Mouse (Mus musculus): ENCODE data around the gene Pop7.

Pop7 gene

DNA sequence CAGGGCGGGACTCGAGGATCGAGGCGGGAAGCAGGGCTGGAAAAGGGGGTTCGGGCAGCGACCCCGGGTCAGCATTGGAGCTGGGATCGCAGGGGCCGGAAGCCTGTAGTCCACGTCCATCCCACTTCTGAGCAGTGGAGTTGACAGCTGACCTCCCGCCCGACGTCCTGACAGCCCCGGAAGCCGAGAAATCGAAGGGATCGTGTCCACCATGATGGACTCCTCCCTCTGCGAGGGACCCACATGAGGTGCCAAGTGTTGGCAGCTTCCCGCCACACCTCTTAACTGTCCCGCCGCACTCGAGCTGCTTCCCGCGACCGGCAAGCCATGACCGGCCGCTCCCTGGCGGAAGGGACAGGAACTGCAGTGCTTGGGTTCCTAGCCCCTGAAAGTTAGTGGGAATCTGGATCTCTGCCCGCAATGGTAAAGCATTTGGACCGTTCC, 371 bp upstream of the Pop7 start:
- peak; percentile 44 for DNase-seq (ENCODE audit: extremely low spot score, low read depth, low spot score)

GRCm38 (mm10) chr5:137500186-137500585, 2.1 kb downstream of the Pop7 start:
- DNase-seq (ENCODE audit: extremely low spot score, low read depth, low spot score) = no peak

DNA sequence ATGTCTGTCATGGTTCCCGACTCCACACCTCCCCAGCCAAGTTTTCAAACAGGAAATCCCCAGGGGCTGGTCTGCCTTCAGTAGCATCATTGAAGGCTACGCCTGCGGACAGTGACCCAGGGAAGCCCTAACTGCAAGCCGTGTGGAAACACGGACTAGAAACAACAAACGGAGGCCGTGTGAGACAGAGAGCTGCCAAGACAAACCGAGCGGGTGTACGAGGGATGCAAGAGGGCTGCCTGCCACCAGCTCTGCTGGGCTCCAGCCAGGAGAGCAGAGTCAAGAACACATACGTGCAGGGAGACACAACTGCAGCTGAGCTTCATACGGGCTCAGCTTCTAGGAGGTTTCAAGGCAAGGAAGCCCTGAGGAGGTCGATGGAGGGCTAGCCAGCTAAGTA, 8.5 kb downstream of the Pop7 start:
- DNase-seq (ENCODE audit: extremely low spot score, low read depth, low spot score) = no peak

GRCm38 (mm10) chr5:137491559-137491958, 10.8 kb downstream of the Pop7 start:
- no peak for DNase-seq (ENCODE audit: extremely low spot score, low read depth, low spot score)

DNA sequence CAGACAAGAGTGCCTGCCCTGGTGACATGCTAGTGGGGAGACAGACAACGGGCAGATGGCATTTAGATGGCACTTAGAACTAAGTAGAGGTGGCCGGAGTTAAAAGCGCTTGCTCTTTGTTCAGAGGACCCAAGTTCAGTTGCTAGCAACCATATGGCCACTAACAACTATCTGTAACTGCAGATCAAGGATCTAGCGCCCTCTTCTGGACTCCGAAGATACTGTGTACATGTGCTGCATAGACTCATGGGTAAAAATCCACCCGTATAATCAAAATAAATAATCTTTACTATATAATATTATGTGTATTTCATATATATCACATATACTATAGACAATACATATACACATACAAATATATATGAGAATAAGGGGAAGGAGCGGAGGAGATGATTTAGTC, 14.7 kb downstream of the Pop7 start:
- DNase-seq (ENCODE audit: extremely low spot score, low read depth, low spot score) = no peak

DNA sequence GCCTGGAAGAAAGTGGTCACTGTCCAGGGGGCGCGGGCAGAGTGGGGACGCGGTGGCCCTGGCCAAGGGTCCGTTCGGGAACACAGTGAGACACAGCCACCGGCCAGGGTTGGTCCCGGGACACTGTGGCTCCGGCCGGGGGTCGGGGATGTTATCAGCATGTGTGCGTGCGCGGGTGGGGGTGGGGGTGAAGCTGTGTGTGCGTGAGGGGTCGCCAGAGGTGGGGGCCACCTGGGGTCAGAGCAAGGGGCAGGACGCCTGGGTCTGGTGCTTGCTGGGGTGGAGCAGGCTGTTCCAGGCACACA, 16.5 kb downstream of the Pop7 start:
- no peak for DNase-seq (ENCODE audit: extremely low spot score, low read depth, low spot score)

DNA sequence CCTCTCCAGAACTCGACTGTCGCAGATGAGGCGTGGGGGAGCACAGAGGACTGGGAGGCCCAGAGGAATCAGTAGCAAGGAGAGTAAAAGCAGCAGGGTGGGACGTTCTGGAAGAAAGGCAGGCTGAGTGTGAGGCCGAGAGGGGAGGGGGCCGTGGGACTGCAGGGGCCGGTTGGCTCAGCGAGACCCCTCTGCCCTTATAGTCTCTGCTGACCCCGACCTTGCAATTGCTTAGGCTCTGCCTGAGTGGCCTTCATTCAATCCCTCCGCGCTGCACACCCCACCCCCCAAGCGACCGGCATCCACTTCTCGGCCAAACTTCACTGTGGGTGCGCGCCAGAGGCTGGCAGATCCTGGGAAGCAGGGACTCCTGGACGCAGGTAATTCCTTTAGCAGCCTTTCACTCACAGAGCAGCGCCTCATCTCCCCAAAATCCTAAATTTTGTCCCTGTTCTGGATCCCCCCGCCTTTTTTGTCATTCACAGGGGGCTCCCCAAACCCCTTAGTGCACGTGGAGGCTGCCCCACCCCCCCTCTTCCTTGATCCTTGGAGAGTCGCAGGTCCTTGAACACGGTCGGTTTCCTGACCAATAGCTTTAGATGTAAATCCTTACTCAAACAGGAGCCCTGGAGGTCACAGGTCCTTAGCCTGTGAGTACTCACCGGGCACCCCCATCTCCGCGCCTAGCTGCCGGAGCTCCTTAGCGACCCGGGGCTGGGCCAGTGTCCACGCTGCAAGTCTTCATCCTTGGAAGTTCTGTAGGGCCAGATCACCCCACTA, 17.1 kb downstream of the Pop7 start:
- no peak for DNase-seq (ENCODE audit: extremely low spot score, low read depth, low spot score)

GRCm38 (mm10) chr5:137481897-137482296, 20.4 kb downstream of the Pop7 start:
- no peak for DNase-seq (ENCODE audit: extremely low spot score, low read depth, low spot score)

DNA sequence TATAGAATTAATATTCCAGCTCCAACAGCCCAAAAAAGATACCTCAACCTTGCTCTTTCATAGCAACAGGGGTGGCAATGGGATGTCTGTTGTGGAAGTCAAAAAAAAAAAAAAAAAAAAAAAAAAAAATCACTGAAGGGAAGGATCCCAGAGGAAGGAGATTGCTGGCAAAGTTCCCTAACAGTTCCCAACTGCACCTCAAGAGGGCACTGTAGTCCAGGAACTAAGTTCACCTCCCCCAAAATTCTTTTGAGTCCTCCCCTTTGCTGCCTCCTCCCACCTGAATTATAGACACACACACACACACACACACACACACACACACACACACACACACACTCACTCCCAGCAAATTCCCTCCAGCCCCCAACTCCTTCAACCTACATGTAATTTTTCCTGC, 21.2 kb downstream of the Pop7 start:
- DNase-seq (ENCODE audit: extremely low spot score, low read depth, low spot score) = peak; percentile 84

DNA sequence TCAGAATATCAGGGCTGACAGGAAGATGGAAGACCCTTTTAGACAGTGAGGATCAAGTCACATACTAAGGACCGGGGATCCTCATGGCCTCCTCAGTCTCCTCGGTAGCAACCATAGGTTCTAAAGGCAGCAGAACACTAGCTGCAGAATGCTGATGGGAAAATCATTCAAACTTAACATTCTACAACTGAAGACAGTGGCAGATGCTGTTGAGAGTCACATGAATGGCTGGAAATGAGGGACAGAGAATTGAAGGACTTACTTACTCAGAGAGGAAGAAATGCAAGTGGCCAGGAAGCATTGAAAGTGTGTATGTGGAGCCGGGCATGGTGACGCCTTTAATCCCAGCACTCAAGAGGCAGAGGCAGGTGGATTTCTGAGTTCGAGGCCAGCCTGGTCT, 25.4 kb downstream of the Pop7 start, which contains the start of gene Zan:
Gene Zan (minus strand): TSS at position 101 of the 400 bp plus-strand sequence.
- DNase-seq (ENCODE audit: extremely low spot score, low read depth, low spot score) = no peak

GRCm38 (mm10) chr5:137474351-137474750, 28.0 kb downstream of the Pop7 start:
- no peak for DNase-seq (ENCODE audit: extremely low spot score, low read depth, low spot score)

- DNase-seq (ENCODE audit: extremely low spot score, low read depth, low spot score) = no peak
Measured at GRCm38 (mm10) chr5:137472252-137472904, 29.9 kb downstream of the Pop7 start.

DNA sequence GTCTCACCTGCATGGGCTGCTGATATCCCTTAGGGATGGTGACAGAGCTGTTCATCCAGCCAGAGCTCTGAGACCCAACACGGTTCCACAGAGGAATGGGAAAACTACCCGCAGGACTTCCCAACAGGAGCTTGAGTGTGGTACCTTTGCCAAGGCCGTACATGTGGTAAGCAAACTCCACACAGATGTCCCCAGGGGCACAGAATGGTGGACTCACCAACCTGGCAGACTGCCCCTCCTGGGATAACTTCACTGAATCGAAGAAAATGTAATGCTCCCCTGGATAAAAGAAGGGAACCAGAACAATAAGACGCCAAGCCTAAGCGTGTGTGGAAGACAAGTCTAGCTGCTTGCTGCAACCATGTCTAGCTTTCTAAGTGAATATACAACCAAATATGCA, 35.4 kb downstream of the Pop7 start:
- DNase-seq (ENCODE audit: extremely low spot score, low read depth, low spot score) = no peak

- DNase-seq (ENCODE audit: extremely low spot score, low read depth, low spot score) = no peak
Measured at GRCm38 (mm10) chr5:137465049-137465448, 37.3 kb downstream of the Pop7 start.

DNA sequence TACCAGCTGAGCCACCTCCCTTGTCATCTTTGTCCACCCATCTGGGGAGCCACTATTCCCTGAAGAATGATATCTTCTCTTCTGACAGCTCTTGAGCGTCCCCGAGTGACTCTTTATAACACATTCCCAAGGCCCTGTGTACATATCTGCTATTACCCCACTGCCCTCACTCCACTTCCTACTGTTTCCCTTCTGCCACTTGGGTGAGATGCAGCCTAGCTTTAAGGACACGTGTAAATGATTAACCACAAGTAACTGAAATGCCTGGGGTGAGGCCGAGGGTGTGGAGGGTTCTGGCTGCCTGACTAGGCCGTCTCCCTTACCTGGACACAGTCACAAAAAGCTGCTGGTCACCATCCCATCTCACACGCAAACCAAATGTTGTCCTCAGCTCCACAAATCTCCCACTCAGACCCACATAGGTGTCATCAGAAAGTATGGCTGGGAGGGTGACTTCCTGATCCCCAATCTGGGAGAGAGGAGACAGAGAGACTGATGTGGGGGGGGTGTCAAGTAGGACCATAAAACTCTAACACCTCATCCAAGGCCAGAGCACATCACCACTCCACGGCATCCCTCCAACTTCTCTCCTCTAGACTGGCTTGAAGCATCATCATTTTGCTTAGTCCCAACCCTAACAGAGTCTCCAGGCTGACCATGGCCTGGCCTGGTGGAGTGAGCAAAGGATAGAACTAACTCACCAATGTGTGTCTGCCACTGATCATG, 46.3 kb downstream of the Pop7 start:
- DNase-seq (ENCODE audit: extremely low spot score, low read depth, low spot score) = no peak

GRCm38 (mm10) chr5:137455206-137455605, 47.1 kb downstream of the Pop7 start:
- no peak for DNase-seq (ENCODE audit: extremely low spot score, low read depth, low spot score)

Measured in hindlimb bud, embryonic 11.5 days (tissue).